Mouse (Mus musculus): ENCODE results near the gene Cenpt.

Gene Cenpt

GRCm38 (mm10) chr8:105853178-105853577 is at the start of gene Cenpt:
Gene Cenpt (minus strand): TSS chr8:105853278.
- DNase-seq = no peak

- no peak for DNase-seq
These were observed 48.0 kb upstream of the Cenpt start for GRCm38 (mm10) chr8:105900941-105901616.

DNA sequence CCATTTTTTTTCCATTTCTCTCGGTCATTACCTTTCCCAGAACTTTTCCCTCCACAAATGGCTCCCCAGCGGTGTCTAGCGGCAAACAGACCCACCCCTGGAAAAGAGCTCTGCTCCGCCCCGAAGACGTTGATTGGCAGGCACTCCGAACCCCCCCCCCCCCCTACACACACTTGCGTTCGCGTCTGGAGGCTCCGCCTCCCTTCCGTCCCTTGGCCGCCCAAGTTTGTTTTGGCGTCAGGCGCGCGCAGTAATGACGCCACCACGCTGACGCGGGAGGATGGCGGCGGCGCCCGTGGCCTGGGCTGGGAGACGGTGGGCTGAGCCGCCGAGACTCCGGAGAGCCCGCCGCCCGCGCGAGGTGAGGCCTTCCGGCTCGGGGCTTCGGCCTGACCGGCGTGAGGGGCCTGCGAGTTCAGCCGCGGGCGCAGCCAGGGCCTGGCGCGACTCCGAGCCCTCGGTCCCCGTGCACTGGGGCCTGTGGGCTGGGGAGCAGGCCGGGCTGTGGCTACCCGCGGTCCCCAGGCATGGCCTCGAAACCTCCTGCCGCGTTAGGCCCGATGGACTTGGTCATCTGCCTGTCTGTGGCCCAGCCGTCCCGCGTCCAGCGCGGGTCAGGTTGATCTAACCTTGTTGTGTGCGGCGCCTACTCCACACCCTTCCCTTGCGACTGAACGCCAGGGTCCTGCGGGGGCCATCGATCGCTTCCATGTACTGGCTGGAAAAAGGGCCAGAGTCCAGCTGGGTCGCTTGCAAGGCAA is 47.3 kb upstream of the Cenpt start, which contains the start of gene Pskh1:
Gene Pskh1, plus strand, starts transcription at position 262 of the 761 bp plus-strand sequence.
- peak; percentile 92 for DNase-seq

DNA sequence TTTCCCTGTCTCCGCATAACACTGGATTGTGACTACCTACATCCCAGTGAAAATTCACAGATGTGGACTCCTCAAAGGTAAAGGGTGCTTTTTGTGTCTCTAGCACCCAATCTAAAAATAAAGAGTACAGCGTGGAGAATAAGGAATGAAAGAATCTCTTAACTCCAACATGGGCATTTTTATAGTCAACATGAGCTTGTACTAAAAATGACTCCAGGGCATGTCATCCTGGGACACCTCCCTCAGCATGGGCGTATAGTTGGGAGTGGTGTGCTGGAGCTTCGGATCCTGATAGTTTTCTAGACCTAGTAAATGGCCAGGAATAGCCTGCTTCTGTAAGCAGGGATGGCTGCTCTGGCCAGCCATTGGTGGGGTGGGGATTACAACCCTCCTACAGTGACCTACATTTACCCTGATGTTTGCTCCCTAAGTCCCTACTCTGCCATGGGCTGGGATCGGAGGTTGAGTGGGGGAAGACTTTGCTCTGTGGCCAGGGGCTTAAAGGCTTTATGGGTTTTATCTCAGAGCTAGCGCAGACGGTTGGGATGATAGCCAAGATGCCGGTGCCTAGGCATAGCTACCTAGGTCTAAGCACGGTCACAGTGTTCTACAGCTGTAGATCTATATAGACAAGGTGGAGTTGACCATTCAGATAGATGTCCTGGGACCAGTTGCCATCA is 44.9 kb upstream of the Cenpt start:
- DNase-seq = no peak

GRCm38 (mm10) chr8:105893339-105893738 is 40.3 kb upstream of the Cenpt start, which contains the start of gene Nrn1l:
Gene Nrn1l (plus strand): TSS chr8:105893567.
- peak; percentile 58 for DNase-seq

DNA sequence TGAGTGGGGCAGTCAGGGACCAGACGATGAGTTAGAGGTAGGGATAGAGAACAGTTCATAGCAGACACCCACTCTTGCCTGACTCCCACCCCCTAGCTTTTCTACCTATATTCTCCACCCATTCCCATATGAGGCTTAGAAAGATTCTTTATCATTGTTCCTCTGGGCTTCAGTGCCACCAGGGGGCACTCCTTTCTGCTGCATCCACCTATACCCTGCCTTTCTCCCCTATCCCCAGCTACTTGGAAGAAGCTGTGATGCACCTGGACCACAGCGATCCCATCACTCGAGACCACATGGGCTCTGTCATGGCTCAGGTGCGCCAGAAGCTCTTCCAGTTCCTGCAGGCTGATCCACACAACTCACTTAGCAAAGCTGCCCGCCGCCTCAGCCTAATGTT is 39.4 kb upstream of the Cenpt start:
- DNase-seq = no peak

GRCm38 (mm10) chr8:105890870-105891269 is 37.8 kb upstream of the Cenpt start:
- DNase-seq = no peak

DNA sequence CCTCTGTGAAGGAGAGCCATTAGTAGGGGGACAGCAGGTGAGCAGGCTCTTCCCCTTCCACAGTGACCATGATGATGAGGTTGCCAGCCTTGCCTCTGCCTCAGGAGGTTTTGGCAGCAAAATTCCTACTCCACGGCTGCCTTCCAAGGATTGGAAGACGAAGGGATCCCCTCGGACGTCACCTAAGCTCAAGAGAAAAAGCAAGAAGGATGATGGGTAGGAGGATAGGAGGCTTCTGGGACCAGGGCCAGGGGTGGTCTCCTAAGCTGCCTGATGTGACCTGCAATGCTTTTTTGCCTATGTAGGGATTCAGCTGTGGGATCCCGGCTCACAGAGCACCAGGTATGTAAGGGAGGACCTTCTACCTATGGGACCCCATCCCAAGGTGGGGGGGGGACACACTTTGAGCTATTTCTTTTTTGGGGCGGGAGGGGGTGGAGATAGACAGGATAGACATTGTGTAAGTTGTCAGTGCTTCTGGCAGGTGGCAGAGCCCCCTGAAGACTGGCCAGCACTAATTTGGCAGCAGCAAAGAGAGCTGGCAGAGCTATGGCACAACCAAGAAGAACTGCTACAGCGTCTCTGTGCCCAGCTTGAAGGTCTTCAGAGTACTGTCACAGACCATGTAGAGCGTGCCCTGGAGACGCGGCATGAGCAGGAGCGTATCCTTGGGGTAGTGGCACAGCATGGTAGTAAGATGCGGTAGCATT is 36.8 kb upstream of the Cenpt start:
- DNase-seq = no peak

- DNase-seq = peak; percentile 82
These were observed 27.9 kb upstream of the Cenpt start, which contains the start of gene Edc4 for GRCm38 (mm10) chr8:105880754-105881520. Gene Edc4 (plus strand): TSS chr8:105880881.

DNA sequence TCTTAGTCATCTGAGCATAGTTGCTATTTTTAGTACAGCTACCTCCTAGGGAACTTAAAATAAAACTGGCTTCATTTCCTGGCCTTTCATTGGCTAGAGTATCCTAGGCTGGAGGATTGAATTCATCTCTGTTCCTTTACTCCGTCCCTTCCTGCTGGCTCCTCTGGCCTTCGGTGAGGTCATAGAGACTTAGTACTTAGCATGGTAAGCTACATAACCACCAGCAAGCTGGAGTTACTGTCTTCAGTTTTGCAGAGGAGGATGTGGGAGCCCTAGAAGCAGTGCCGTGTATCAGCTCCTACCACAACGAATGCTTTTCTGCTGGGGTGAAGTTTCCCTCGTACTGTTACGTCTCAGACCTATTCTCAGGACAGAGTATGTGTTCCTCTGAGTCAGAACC is 21.2 kb upstream of the Cenpt start:
- no peak for DNase-seq

DNA sequence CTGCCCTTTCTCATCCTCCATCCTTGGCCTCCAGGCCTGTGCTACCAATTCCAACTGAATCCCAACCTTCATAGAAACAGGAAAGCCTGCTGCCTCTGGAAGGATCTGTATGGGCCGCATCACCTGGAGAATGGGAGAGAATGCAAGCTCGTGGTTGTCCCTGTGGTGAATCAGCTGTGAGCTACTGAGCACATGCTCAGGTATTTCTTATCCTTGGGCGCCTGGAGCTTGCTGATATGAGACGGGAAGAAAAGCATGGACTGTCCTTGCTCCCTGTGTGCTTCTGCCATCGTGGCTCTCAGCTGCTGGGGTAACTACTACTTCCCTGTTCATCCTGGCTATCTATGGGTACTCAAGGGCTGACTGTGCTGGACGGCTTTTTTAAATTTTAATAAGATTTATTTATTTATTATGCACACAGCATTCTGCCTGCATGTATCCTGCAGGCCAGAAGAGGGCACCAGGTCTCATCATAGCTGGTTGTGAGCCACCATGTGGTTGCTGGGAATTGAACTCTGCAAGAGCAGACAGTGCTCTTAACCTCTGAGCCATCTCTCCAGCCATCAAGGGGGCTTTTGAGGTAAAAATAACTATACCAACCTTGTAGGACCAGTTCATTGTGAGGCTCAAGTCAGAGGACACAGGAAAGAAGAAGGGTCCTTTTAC is 13.4 kb upstream of the Cenpt start:
- no peak for DNase-seq

DNA sequence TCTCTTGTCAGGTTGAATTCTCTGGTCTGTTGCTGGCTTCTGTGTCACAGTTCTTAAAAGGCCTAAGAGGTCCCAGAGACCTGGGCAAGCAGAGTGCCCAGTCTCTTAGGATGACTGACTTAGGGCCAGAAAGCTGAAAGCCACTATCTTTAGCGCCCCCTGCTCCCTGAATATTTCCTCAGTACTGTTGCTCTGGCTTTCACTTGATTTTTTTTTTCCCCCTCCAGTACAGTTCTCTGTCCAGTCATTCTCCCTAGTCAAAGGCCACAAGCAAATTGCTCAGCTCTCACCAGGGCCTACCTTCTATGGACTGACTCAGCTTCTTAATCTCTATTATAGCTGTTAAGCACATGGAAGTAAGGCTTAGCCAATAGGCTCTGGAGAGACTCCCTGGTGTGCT is 8.9 kb upstream of the Cenpt start:
- DNase-seq = no peak

GRCm38 (mm10) chr8:105860143-105860981 is 7.3 kb upstream of the Cenpt start, which contains the start of gene Nutf2:
Gene Nutf2 (plus strand): TSS chr8:105860580.
- peak; percentile 97 for DNase-seq

GRCm38 (mm10) chr8:105859314-105859713 is 6.2 kb upstream of the Cenpt start:
- no peak for DNase-seq

DNA sequence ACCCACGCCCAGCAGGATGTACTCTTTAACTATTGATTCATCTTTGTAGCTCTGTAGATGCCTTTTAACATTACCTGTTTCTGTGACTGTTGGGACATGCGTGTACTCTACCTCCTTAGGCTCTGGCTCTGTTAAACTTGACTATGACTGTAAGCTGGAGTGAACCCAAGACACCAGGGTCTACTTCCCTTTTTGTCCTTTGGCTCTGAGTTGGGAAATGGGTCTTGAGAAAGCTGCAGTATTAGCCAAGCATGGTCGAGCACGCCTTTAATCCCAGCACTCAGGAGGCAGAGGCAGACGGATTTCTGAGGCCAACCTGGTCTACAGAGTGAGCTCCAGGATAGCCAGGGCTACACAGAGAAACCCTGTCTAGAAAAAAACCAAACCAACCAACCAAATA is 5.4 kb upstream of the Cenpt start:
- no peak for DNase-seq

- DNase-seq = peak; percentile 66
These were observed 3.2 kb upstream of the Cenpt start for GRCm38 (mm10) chr8:105856168-105856835.

DNA sequence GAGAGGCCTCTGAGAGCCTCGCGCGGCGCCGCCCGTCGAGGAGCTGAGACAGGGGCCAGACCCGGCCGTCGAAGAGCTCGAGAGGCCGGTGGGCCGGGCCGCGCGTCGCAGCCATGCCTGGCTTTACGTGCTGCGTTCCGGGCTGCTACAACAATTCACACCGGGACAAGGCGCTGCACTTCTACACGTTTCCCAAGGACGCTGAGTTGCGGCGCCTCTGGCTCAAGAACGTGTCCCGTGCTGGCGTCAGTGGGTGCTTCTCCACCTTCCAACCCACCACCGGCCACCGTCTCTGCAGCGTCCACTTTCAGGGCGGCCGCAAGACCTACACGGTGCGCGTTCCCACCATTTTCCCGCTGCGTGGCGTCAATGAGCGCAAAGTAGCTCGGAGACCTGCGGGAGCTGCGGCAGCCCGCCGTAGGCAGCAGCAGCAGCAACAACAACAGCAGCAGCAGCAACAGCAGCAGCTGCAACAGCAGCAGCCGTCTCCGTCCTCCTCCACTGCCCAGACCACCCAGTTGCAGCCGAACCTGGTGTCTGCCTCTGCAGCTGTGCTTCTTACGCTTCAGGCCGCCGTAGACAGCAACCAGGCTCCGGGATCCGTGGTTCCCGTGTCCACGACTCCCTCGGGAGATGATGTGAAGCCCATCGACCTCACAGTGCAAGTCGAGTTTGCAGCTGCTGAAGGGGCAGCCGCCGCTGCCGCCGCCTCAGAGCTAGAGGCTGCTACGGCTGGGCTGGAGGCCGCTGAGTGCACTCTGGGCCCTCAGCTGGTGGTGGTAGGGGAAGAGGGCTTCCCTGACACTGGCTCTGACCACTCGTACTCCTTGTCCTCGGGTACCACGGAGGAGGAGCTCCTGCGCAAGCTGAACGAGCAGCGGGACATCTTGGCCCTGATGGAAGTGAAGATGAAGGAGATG is 2.4 kb upstream of the Cenpt start:
- DNase-seq = peak; percentile 70

DNA sequence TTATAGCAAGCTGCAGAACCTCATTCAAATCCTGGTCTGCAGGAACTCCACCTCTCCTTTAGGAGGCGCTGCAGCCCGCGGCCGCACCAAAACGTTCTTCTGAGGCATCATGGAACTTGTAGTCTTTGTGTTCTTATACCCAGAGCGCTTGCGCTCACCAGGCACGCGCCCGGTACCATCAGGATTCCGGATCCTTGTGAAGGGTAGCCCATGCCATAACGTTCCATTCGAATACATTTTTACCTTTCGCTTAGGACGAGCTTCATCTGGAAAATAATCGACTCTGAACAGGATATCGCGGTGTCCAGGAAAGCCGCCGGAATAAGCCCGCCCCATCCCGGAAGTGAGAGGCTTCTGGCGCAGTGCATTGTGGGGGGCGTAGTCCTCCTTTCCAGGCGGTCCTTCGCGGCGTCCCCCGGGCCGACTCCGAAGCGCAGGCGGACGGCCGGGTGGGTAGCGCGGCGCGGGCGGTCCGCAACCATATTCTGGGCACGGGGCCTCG is 1.7 kb upstream of the Cenpt start, which contains the start of gene Thap11:
Gene Thap11, plus strand, starts transcription at position 418 of the 502 bp plus-strand sequence.
- DNase-seq = peak; percentile 91
